Mouse (Mus musculus) midbrain, embryonic 13.5 days (tissue): ENCODE results near the gene Txndc16. TPM values are rescaled to one million over a fixed set of nuclear protein-coding genes. Genes with fewer than 3 reads are reported as not detected.

ENCODE experiments used
- ATAC-seq: fragments of 200-750 bp; cut with Nextera tagmentation; 2 replicates; pipeline ENCODE4 v1.8.0; 2017; ENCODE audit warnings: mild to moderate bottlenecking, moderate TSS enrichment, moderate library complexity
- H3K27ac ChIP-seq: fragments of 300-500 bp; sonication (generic); 2 replicates; pipeline ENCODE4 v1.5.1; 2015; ENCODE audit warnings: inconsistent platforms, mild to moderate bottlenecking, moderate library complexity
- H3K27me3 ChIP-seq: fragments of 300-500 bp; sonication (generic); 2 replicates; pipeline ENCODE4 v1.6.1; 2015; ENCODE audit warnings: mild to moderate bottlenecking, inconsistent platforms
- H3K36me3 ChIP-seq: fragments of 300-500 bp; sonication (generic); 2 replicates; pipeline ENCODE4 v1.6.1; 2015; ENCODE audit warnings: mild to moderate bottlenecking, inconsistent platforms
- H3K4me1 ChIP-seq: fragments of 300-500 bp; sonication (generic); replicated peaks from 2 replicates; pipeline ENCODE4 v1.6.1; 2015; ENCODE audit warnings: inconsistent platforms
- H3K4me2 ChIP-seq: fragments of 300-500 bp; sonication (generic); replicated peaks from 2 replicates; pipeline ENCODE4 v1.6.1; 2015; ENCODE audit warnings: moderate library complexity, mild to moderate bottlenecking, inconsistent platforms
- H3K4me3 ChIP-seq: fragments of 300-500 bp; sonication (generic); replicated peaks from 2 replicates; pipeline ENCODE4 v1.5.1; 2015; ENCODE audit warnings: mild to moderate bottlenecking, inconsistent platforms
- H3K9ac ChIP-seq: fragments of 300-500 bp; sonication (generic); replicated peaks from 2 replicates; pipeline ENCODE4 v1.6.1; 2015; ENCODE audit warnings: mild to moderate bottlenecking, inconsistent platforms
- H3K9me3 ChIP-seq: fragments of 300-500 bp; sonication (generic); 2 replicates; pipeline ENCODE4 v1.6.1; 2016; ENCODE audit warnings: mild to moderate bottlenecking, inconsistent platforms
- WGBS: fragments of 180-500 bp; shearing (Covaris S2); methylation state at CpG from one replicate; pipeline ENCODE4 v1.1.7; 2015; 5-methylcytosine and 5-hydroxymethylcytosine counted together
- polyA plus RNA-seq: library from polyadenylated mRNA; unstranded; fragments of >200 nt; fragmentation: Nextera tagmentation; extraction: Ambion mirVana; gene quantifications from 2 replicates; pipeline ENCODE4 v1.2.1, GENCODE M21; 2015

The Txndc16 gene
- polyA plus RNA-seq, 1 experiment from 2014 or later = 29.9 TPM

- Histone ChIP-seq H3K4me1 (no peaks in the 10 kb centered on the region), H3K9ac (no peak overlapping the region), H3K27me3 (no peaks in the 10 kb centered on the region), H3K36me3 (peaks cover 39% of the 10 kb centered on the region), H3K27ac (no peak overlapping the region), H3K4me3 (no peak overlapping the region), H3K4me2 (no peak overlapping the region), H3K9me3 (no peaks in the 10 kb centered on the region)
- no peak for ATAC-seq
- WGBS = 75% methylated on average over 4 of the region's 4 CpGs
Measured at GRCm38 (mm10) chr14:45210683-45211082, 9.4 kb downstream of the Txndc16 start.

DNA sequence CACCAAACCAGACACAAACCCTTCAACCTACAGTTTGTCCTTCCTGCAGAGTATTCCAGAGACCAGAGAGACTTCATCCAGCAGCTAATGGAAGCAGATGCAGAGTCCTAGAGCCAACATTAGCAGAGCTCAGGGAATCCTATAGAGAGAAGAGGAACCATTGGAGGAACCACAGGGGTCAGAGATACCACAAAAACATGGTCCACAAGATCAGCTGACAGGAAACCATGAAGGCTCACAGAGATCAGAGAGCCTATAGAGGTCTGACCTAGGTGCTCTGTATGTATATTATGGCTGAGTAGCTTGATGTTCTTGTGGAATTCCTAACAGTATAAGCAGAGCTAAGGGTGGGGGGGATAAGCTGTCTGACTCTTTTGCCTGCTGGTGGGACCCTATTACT lies 19.5 kb downstream of the Txndc16 start:
- Histone ChIP-seq H3K27ac (no peak overlapping the region), H3K9me3 (no peaks in the 10 kb centered on the region), H3K4me3 (no peak overlapping the region), H3K27me3 (no peaks in the 10 kb centered on the region), H3K4me1 (no peaks in the 10 kb centered on the region), H3K36me3 (peaks cover 36% of the 10 kb centered on the region), H3K9ac (no peak overlapping the region), H3K4me2 (no peak overlapping the region)
- ATAC-seq = no peak

DNA sequence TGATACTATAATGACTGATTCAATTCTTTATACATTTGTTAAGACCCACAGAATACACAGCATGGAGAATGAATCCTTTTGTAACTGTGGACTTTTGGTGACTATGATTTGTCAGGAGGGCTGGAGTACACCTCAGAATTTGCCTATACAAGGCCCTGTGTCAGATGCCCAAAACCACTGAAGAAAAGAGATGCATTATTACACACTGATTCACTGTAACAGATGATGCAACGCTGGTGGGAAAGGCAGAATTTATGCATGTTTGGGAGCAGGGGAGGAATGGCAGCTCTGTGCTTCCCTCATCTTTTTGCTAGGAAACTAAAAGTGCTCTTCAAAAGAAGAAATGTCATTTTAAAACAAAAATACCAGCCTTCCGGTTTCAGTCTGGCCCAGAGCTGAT lies 29.1 kb downstream of the Txndc16 start:
- 81% methylated on average over 2 of the region's 2 CpGs for WGBS
- H3K4me2 ChIP-seq = no peak overlapping the region
- H3K4me1 ChIP-seq = no peaks in the 10 kb centered on the region
- 0 out of 2 replicates have a peak, but pooled peaks cover 4% of the 10 kb centered on the region for H3K36me3 ChIP-seq
- peaks cover 7% of the 10 kb centered on the region; the same call in 1 of the 2 replicates for H3K9me3 ChIP-seq
- no peak overlapping the region for H3K27ac ChIP-seq
- H3K4me3 ChIP-seq = no peak overlapping the region
- no peak overlapping the region for H3K9ac ChIP-seq
- no peak for ATAC-seq
- no peaks in the 10 kb centered on the region for H3K27me3 ChIP-seq

DNA sequence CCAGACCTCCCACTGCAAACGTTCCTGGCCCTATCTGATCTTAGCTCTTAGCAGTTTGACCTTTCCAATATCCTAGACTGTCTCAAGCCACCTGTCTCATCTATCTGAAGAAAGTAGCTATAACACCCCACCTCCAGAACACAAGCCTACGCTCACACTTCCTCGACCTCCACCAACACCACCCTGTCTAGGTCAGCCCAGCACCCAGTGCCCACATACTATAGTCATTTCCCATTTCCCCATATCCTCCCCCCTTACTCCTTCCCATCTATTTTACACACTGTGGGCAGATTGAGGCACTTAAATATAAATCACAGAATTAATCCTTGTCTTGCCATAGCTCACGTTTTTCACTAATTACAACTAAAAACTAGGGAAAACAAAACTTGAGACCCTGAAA lies 38.5 kb downstream of the Txndc16 start:
- no peaks in the 10 kb centered on the region for H3K4me1 ChIP-seq
- no peaks in the 10 kb centered on the region for H3K27me3 ChIP-seq
- H3K27ac ChIP-seq = no peak overlapping the region
- no peak for ATAC-seq
- no peak overlapping the region for H3K4me3 ChIP-seq
- 91% methylated on average over 4 of the region's 4 CpGs for WGBS
- H3K4me2 ChIP-seq = no peak overlapping the region
- H3K36me3 ChIP-seq = peaks cover 18% of the 10 kb centered on the region; the same call in 1 of the 2 replicates
- H3K9me3 ChIP-seq = no peaks in the 10 kb centered on the region
- no peak overlapping the region for H3K9ac ChIP-seq

GRCm38 (mm10) chr14:45179606-45180005 lies 40.5 kb downstream of the Txndc16 start:
- H3K36me3 ChIP-seq = peaks cover 18% of the 10 kb centered on the region
- H3K4me2 ChIP-seq = no peak overlapping the region
- H3K4me1 ChIP-seq = no peaks in the 10 kb centered on the region
- no peak overlapping the region for H3K4me3 ChIP-seq
- WGBS = 91% methylated on average over 2 of the region's 2 CpGs
- no peak overlapping the region for H3K9ac ChIP-seq
- no peaks in the 10 kb centered on the region for H3K27me3 ChIP-seq
- ATAC-seq = no peak
- H3K9me3 ChIP-seq = no peaks in the 10 kb centered on the region
- no peak overlapping the region for H3K27ac ChIP-seq

DNA sequence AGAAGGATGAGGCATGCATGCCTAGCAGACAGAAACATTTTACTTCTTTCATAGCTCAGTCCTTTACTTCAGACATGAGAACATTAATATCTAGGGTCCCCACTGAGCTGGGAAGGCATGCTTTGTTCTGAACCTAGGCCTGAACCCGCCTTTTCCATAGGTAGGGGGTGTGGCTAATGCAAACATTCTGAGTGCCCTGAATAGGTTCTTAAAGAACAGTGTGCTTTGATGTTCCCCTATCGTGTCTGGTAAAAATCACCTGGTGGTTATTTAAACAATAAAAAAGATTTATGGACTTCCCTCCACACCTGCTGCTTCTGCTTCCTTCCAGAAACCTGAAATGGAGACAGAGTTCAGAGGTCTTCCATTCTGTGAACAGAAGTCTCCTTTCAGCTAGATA lies 40.9 kb downstream of the Txndc16 start:
- Histone ChIP-seq H3K27ac (no peak overlapping the region), H3K9me3 (no peaks in the 10 kb centered on the region), H3K9ac (no peak overlapping the region), H3K27me3 (no peaks in the 10 kb centered on the region), H3K4me2 (no peak overlapping the region), H3K36me3 (peaks cover 18% of the 10 kb centered on the region), H3K4me3 (no peak overlapping the region), H3K4me1 (no peaks in the 10 kb centered on the region)
- ATAC-seq = no peak
- 82% methylated on average over 2 of the region's 2 CpGs for WGBS

DNA sequence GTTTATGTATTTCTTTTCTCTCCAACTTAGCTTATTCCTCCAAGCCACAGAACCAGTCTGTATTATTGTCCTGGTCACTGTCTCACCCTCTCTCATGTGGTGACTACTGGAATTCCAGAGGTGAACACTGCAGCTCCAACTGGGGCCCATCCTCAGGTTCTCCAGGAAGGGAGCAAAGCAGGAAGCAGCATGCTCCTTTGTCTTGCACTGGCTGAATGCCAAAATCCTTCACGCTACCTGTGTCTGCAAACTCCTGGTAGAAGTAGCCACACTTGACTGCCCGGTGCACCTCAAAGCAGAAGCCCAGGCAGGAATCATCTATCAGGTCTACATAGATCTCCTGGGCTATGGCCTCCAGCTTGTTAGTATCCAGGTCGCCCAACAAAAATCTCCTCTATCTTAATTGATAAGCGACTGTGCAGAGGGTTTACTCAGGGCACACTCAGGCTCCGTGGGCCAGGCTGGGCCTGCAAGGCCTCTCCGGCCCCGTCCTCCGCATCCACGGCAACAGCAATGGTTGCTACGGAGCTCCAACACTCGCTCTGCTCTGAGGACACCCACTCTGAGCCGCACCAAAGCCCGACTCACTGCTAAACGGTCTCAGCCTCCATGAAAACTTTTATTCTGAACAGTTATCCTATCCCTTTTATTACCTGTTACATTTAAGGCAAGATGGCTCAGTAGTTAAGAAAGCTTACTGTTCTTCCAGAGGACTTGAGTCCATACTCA lies 45.0 kb downstream of the Txndc16 start:
- H3K36me3 ChIP-seq = no peaks in the 10 kb centered on the region; the same call in 1 of the 2 replicates
- H3K4me1 ChIP-seq = no peaks in the 10 kb centered on the region
- ATAC-seq = no peak
- no peaks in the 10 kb centered on the region for H3K9me3 ChIP-seq
- H3K9ac ChIP-seq = no peak overlapping the region
- no peak overlapping the region for H3K4me3 ChIP-seq
- H3K4me2 ChIP-seq = no peak overlapping the region
- WGBS = 73% methylated on average over 14 of the region's 14 CpGs
- H3K27ac ChIP-seq = no peak overlapping the region
- H3K27me3 ChIP-seq = no peaks in the 10 kb centered on the region

- no peak for ATAC-seq
- 97% methylated on average over 5 of the region's 5 CpGs for WGBS
- no peaks in the 10 kb centered on the region for H3K4me1 ChIP-seq
- H3K27ac ChIP-seq = no peak overlapping the region
- H3K36me3 ChIP-seq = no peaks in the 10 kb centered on the region; the same call in 1 of the 2 replicates
- no peak overlapping the region for H3K4me2 ChIP-seq
- no peak overlapping the region for H3K4me3 ChIP-seq
- H3K9ac ChIP-seq = no peak overlapping the region
- H3K9me3 ChIP-seq = no peaks in the 10 kb centered on the region
- no peaks in the 10 kb centered on the region for H3K27me3 ChIP-seq
Measured at GRCm38 (mm10) chr14:45172260-45172659, 47.9 kb downstream of the Txndc16 start.

GRCm38 (mm10) chr14:45167366-45167765 lies 52.8 kb downstream of the Txndc16 start:
- H3K9ac ChIP-seq = no peak overlapping the region
- no peak overlapping the region for H3K4me3 ChIP-seq
- peaks cover 11% of the 10 kb centered on the region; the same call in 1 of the 2 replicates for H3K36me3 ChIP-seq
- H3K27me3 ChIP-seq = no peaks in the 10 kb centered on the region
- no peak overlapping the region for H3K4me2 ChIP-seq
- H3K9me3 ChIP-seq = no peaks in the 10 kb centered on the region
- ATAC-seq = no peak
- no peak overlapping the region for H3K27ac ChIP-seq
- H3K4me1 ChIP-seq = no peaks in the 10 kb centered on the region
- 91% methylated on average over 8 of the region's 8 CpGs for WGBS

GRCm38 (mm10) chr14:45155511-45156173 lies 64.5 kb downstream of the Txndc16 start:
- Histone ChIP-seq H3K27ac (no peak overlapping the region), H3K27me3 (no peaks in the 10 kb centered on the region), H3K4me1 (no peaks in the 10 kb centered on the region), H3K9ac (no peak overlapping the region), H3K9me3 (no peaks in the 10 kb centered on the region), H3K4me3 (no peak overlapping the region), H3K4me2 (no peak overlapping the region), H3K36me3 (peaks cover 3% of the 10 kb centered on the region; the same call in 1 of the 2 replicates)
- 86% methylated on average over 4 of the region's 4 CpGs for WGBS
- ATAC-seq = no peak

GRCm38 (mm10) chr14:45153258-45153657 lies 66.9 kb downstream of the Txndc16 start:
- no peak overlapping the region for H3K9ac ChIP-seq
- H3K27ac ChIP-seq = no peak overlapping the region
- no peaks in the 10 kb centered on the region for H3K9me3 ChIP-seq
- H3K4me3 ChIP-seq = no peak overlapping the region
- H3K4me1 ChIP-seq = no peaks in the 10 kb centered on the region
- no peaks in the 10 kb centered on the region for H3K27me3 ChIP-seq
- ATAC-seq = no peak
- peaks cover 6% of the 10 kb centered on the region; the same call in 1 of the 2 replicates for H3K36me3 ChIP-seq
- H3K4me2 ChIP-seq = no peak overlapping the region
- 81% methylated on average over 2 of the region's 2 CpGs for WGBS

GRCm38 (mm10) chr14:45142511-45142910 lies 77.6 kb downstream of the Txndc16 start:
- no peak overlapping the region for H3K9ac ChIP-seq
- 62% methylated on average over 4 of the region's 4 CpGs for WGBS
- no peak for ATAC-seq
- H3K4me2 ChIP-seq = no peak overlapping the region
- H3K27ac ChIP-seq = no peak overlapping the region
- no peak overlapping the region for H3K4me3 ChIP-seq
- no peaks in the 10 kb centered on the region for H3K27me3 ChIP-seq
- H3K9me3 ChIP-seq = no peaks in the 10 kb centered on the region
- H3K36me3 ChIP-seq = peaks cover 12% of the 10 kb centered on the region; the same call in 1 of the 2 replicates
- no peaks in the 10 kb centered on the region for H3K4me1 ChIP-seq
